Mouse (Mus musculus) heart, adult 2 months (tissue): Measurements from ENCODE around the gene Syngr4. TPM values are rescaled to one million over a fixed set of nuclear protein-coding genes. Genes with fewer than 3 reads are reported as not detected.

Source experiments
- DNase-seq, 2 experiments: peaks; one replicate each; pipeline ENCODE4 v3.0.0; 2021
- H3K27ac ChIP-seq: fragments of 200-600 bp; 2 replicates; pipeline ENCODE4 v1.8.1; 2022
- H3K27me3 ChIP-seq: fragments of 200-500 bp; 2 replicates; pipeline ENCODE4 v1.6.1; 2012; ENCODE audit warnings: mild to moderate bottlenecking, low read length, inconsistent platforms, mixed read lengths; ENCODE audit not compliant: control insufficient read depth, insufficient read depth
- H3K36me3 ChIP-seq: fragments of 200-500 bp; 2 replicates; pipeline ENCODE4 v1.6.1; 2012; ENCODE audit warnings: low read length, inconsistent platforms; ENCODE audit not compliant: control insufficient read depth, insufficient read depth
- H3K4me1 ChIP-seq: fragments of 200-500 bp; 2 replicates; pipeline ENCODE4 v1.6.1; 2011; ENCODE audit warnings: low read length; ENCODE audit not compliant: control insufficient read depth, insufficient read depth
- H3K4me3 ChIP-seq: fragments of 200-600 bp; 2 replicates; pipeline ENCODE4 v1.8.1; 2022
- H3K79me2 ChIP-seq: fragments of 200-500 bp; replicated peaks from 2 replicates; pipeline ENCODE4 v1.6.1; 2012; ENCODE audit warnings: mild to moderate bottlenecking, inconsistent platforms, low read length, moderate library complexity, mixed read lengths; ENCODE audit not compliant: control insufficient read depth, insufficient read depth
- H3K9ac ChIP-seq: fragments of 200-500 bp; 2 replicates; pipeline ENCODE4 v1.6.1; 2012; ENCODE audit warnings: low read depth, mild to moderate bottlenecking, control low read depth, inconsistent platforms, low read length, mixed read lengths
- CTCF ChIP-seq: fragments of 200-600 bp; IDR thresholded peaks from 2 replicates; pipeline ENCODE4 v1.8.1; 2022; ENCODE audit warnings: antibody characterized with exemption, mild to moderate bottlenecking, moderate library complexity
- EP300 ChIP-seq: fragments of 200-500 bp; IDR thresholded peaks from 2 replicates; pipeline ENCODE4 v1.6.1; 2011; ENCODE audit warnings: low read depth, low read length, control low read depth; ENCODE audit not compliant: insufficient read depth
- POLR2A ChIP-seq: fragments of 200-500 bp; IDR thresholded peaks from 2 replicates; pipeline ENCODE4 v1.6.1; 2011; ENCODE audit warnings: mild to moderate bottlenecking, low read depth, low read length, control low read depth; ENCODE audit not compliant: insufficient read depth
- WGBS: fragments of 180-500 bp; shearing (Covaris S2); methylation state at CpG from one replicate; pipeline ENCODE4 v1.1.7; 2018; 5-methylcytosine and 5-hydroxymethylcytosine counted together
- intact Hi-C: fragments of 180-260 bp; cut with DNase I; formaldehyde crosslinking; loops from one replicate; pipeline ENCODE4 v1.15.1; 2025
- polyA plus RNA-seq: library from polyadenylated mRNA; depleted of rRNA; stranded (reverse); fragments of >200 nt; gene quantifications from 2 replicates; pipeline ENCODE4 v1.2.3, GENCODE M21; 2012; rRNA removed
- total RNA-seq, 2 experiments: library from RNA; stranded (reverse); gene quantifications; 2 replicates each; pipeline ENCODE4 v1.2.3; 2021

The Syngr4 gene
- total and polyA plus RNA-seq, 3 experiments, result 0.53 TPM; not detected in 2

- no peak for TF ChIP-seq POLR2A
- TF ChIP-seq CTCF, result no peak
- no peak for TF ChIP-seq EP300
- no peaks in the 10 kb centered on the region for H3K4me1 ChIP-seq
- 78% methylated on average over 10 of the region's 10 CpGs for WGBS
- no peaks in the 10 kb centered on the region for H3K36me3 ChIP-seq
- no peaks in the 10 kb centered on the region for H3K79me2 ChIP-seq
- H3K27ac ChIP-seq, result no peak overlapping the region
- no peaks in the 10 kb centered on the region for H3K27me3 ChIP-seq
- no peak overlapping the region for H3K4me3 ChIP-seq
- intact Hi-C loops, result no loop called here
- DNase-seq, result no peak
- H3K9ac ChIP-seq, result no peak overlapping the region
Measured at GRCm38 (mm10) chr7:45842950-45843744, 53.4 kb downstream of the Syngr4 start.

Other genes starting within 250 kb of the Syngr4 start
- under 1 TPM; 0.50 to 0.60 TPM for gene Fut2, start 230.3 kb downstream of the Syngr4 start, total RNA-seq
- 1.1 and 1.9 TPM in 2 replicates for gene Fut2, start 230.3 kb downstream of the Syngr4 start, polyA plus RNA-seq
- gene Ntn5, start 212.7 kb downstream of the Syngr4 start, total RNA-seq, result under 1 TPM; 0.18 to 0.26 TPM
- gene Ntn5, start 212.7 kb downstream of the Syngr4 start, polyA plus RNA-seq, result 0.47 TPM in 1 of 2 replicates, not detected in the other
- gene Sec1, start 202.3 kb downstream of the Syngr4 start, total RNA-seq, result under 1 TPM; 0.16 to 0.25 TPM
- 0.16 and 0.41 TPM in 2 replicates for gene Sec1, start 202.3 kb downstream of the Syngr4 start, polyA plus RNA-seq
- gene Car11, start 196.9 kb downstream of the Syngr4 start, total RNA-seq, result 1 to 10 TPM; 5.2 to 6.8 TPM
- 10.6 and 14.4 TPM in 2 replicates for gene Car11, start 196.9 kb downstream of the Syngr4 start, polyA plus RNA-seq
- 100 to 1,000 TPM in 1 of 2 experiments, 1 to 10 TPM in 1; 6.4 to 134 TPM for gene Dbp, start 191.6 kb downstream of the Syngr4 start, total RNA-seq
- gene Dbp, start 191.6 kb downstream of the Syngr4 start, polyA plus RNA-seq, result 49.3 and 93.6 TPM in 2 replicates
- gene Rpl18, start 181.3 kb downstream of the Syngr4 start, total RNA-seq, result 100 to 1,000 TPM; 496 to 617 TPM
- gene Rpl18, start 181.3 kb downstream of the Syngr4 start, polyA plus RNA-seq, result 580 and 697 TPM in 2 replicates
- 10 to 100 TPM; 15.9 to 18.2 TPM for gene Sphk2, start 178.7 kb downstream of the Syngr4 start, total RNA-seq
- gene Sphk2, start 178.7 kb downstream of the Syngr4 start, polyA plus RNA-seq, result 24.1 and 24.9 TPM in 2 replicates
- gene Fam83e, start 175.5 kb downstream of the Syngr4 start, total RNA-seq, result under 1 TPM; 0.13 to 0.34 TPM
- 0.64 and 1.1 TPM in 2 replicates for gene Fam83e, start 175.5 kb downstream of the Syngr4 start, polyA plus RNA-seq
- not detected for gene Spaca4, start 170.9 kb downstream of the Syngr4 start, total RNA-seq
- not detected in 2 replicates for gene Spaca4, start 170.9 kb downstream of the Syngr4 start, polyA plus RNA-seq
- gene Lmtk3, start 113.0 kb downstream of the Syngr4 start, total RNA-seq, result under 1 TPM in 1 of 2 experiments, not detected in 1; 0.14 TPM
- gene Lmtk3, start 113.0 kb downstream of the Syngr4 start, polyA plus RNA-seq, result 0.18 and 0.67 TPM in 2 replicates
- gene Sult2b1, start 112.0 kb downstream of the Syngr4 start, total RNA-seq, result not detected
- gene Sult2b1, start 112.0 kb downstream of the Syngr4 start, polyA plus RNA-seq, result 0.08 TPM in 1 of 2 replicates, not detected in the other
- 10 to 100 TPM; 59.1 to 61.9 TPM for gene Cyth2, start 82.1 kb downstream of the Syngr4 start, total RNA-seq
- 27.3 and 33.0 TPM in 2 replicates for gene Cyth2, start 82.1 kb downstream of the Syngr4 start, polyA plus RNA-seq
- under 1 TPM; 0.66 to 0.89 TPM for gene Kcnj14, start 71.9 kb downstream of the Syngr4 start, total RNA-seq
- gene Kcnj14, start 71.9 kb downstream of the Syngr4 start, polyA plus RNA-seq, result 0.78 and 35.7 TPM in 2 replicates
- 10 to 100 TPM; 11.8 to 13.1 TPM for gene Grwd1, start 65.8 kb downstream of the Syngr4 start, total RNA-seq
- gene Grwd1, start 65.8 kb downstream of the Syngr4 start, polyA plus RNA-seq, result 9.1 and 9.4 TPM in 2 replicates
- 100 to 1,000 TPM; 107 to 126 TPM for gene Kdelr1, start 23.9 kb downstream of the Syngr4 start, total RNA-seq
- 254 and 344 TPM in 2 replicates for gene Kdelr1, start 23.9 kb downstream of the Syngr4 start, polyA plus RNA-seq
- under 1 TPM; 0.31 to 0.43 TPM for gene Grin2d, start 18.3 kb downstream of the Syngr4 start, total RNA-seq
- 0.56 and 0.92 TPM in 2 replicates for gene Grin2d, start 18.3 kb downstream of the Syngr4 start, polyA plus RNA-seq
- gene Tmem143, start 227 bp upstream of the Syngr4 start, total RNA-seq, result 100 to 1,000 TPM; 113 to 132 TPM
- gene Tmem143, start 227 bp upstream of the Syngr4 start, polyA plus RNA-seq, result 205 and 206 TPM in 2 replicates
- 10 to 100 TPM; 24.2 to 29.2 TPM for gene Emp3, start 24.7 kb upstream of the Syngr4 start, total RNA-seq
- gene Emp3, start 24.7 kb upstream of the Syngr4 start, polyA plus RNA-seq, result 59.7 and 77.7 TPM in 2 replicates
- gene Ccdc114, start 27.4 kb upstream of the Syngr4 start, total RNA-seq, result 1 to 10 TPM in 1 of 2 experiments, under 1 TPM in 1; 0.94 to 1.0 TPM
- gene Ccdc114, start 27.4 kb upstream of the Syngr4 start, polyA plus RNA-seq, result 1.7 and 2.1 TPM in 2 replicates
- not detected for gene Abcc6, start 133.6 kb upstream of the Syngr4 start, total RNA-seq
- 0.14 TPM in 1 of 2 replicates, not detected in the other for gene Abcc6, start 133.6 kb upstream of the Syngr4 start, polyA plus RNA-seq
- gene Nomo1, start 137.0 kb upstream of the Syngr4 start, total RNA-seq, result 10 to 100 TPM; 88.1 to 91.7 TPM
- 49.1 and 65.2 TPM in 2 replicates for gene Nomo1, start 137.0 kb upstream of the Syngr4 start, polyA plus RNA-seq
- 100 to 1,000 TPM; 111 to 123 TPM for gene Kcnj11, start 204.1 kb upstream of the Syngr4 start, total RNA-seq
- 110 and 182 TPM in 2 replicates for gene Kcnj11, start 204.1 kb upstream of the Syngr4 start, polyA plus RNA-seq